Mouse (Mus musculus) lung, postnatal 25 days (tissue): ENCODE data around the gene Arid5b.

Source experiments
- DNase-seq: peaks from one replicate; pipeline ENCODE4 v3.0.0; 2022; ENCODE audit warnings: low spot score

Arid5b gene

DNA sequence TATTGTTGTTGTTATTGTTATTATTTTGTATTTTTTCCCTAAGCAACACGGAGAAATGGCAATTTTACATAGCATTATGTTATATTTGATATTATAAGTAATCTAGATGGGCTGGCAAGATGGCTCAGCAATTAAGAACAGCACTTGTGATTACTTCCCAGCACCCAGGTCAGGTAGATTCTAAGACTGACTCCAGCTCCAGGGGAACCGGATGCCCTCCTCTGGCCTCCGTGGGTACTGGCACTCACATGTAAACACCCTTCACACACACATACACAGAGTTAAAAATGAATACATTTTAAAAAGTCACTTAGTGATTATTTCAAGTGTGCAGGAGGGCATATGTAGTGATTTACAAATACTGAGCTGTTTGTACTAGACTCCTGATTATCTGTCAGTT is 190.8 kb downstream of the Arid5b start:
- no peak for DNase-seq

DNA sequence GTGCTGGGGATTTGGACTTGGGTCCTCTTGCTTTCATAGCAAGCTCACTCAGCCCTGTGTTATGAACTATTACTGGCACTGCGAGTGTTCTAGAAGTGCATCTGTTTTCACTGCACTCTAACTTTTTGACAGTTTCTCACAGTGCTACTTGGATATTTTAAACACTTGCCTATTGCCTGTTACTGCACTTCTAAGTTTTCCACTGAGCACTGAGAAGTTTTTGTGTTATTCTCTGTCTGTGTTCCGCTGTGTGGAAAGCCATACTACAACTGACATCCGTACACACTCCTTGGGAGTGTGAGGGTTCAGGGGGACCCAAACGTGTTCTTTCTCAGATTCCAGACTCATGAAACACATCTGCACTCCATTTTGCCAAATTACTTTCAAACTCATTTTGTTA is 191.6 kb downstream of the Arid5b start:
- DNase-seq: no peak

DNA sequence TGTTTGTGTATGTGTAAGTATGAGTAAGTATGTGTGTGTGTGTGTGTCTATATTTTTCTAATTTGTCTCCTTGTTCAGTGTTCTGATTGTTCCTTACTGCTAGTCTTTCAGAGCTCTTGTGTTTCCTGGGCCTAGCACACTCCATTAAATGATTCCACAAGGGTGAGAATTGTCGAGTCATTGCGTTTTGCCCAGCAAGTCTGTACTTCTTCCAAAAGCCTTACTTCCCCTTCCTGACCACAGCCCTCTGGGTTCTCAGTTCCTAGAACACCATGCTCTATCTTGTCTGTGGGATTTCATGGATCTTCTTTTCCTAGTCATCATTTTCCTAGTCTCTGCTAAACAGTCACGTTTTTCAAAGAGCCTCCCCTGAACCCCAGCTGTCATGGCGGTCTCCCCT is 193.0 kb downstream of the Arid5b start:
- no peak for DNase-seq

DNA sequence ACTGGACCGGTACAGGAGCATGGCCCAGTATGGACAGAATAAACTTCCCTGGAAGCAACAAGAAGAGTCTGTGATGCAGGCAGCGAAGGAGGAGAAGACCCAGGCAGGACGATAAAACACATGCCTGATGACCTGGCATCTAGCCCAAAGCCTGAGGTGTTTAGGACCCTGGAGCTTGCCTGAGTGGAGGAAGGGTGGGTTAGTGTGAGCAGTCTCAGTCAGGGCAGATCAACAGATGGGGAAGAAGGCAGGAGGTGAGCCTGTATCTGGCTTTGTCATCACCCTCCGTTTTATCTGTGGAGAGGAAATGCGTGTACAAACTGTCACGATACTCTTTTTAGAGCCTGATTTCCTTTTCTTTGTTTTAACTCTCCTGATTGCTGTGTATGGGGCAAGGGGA is 196.8 kb downstream of the Arid5b start:
- DNase-seq: no peak

DNA sequence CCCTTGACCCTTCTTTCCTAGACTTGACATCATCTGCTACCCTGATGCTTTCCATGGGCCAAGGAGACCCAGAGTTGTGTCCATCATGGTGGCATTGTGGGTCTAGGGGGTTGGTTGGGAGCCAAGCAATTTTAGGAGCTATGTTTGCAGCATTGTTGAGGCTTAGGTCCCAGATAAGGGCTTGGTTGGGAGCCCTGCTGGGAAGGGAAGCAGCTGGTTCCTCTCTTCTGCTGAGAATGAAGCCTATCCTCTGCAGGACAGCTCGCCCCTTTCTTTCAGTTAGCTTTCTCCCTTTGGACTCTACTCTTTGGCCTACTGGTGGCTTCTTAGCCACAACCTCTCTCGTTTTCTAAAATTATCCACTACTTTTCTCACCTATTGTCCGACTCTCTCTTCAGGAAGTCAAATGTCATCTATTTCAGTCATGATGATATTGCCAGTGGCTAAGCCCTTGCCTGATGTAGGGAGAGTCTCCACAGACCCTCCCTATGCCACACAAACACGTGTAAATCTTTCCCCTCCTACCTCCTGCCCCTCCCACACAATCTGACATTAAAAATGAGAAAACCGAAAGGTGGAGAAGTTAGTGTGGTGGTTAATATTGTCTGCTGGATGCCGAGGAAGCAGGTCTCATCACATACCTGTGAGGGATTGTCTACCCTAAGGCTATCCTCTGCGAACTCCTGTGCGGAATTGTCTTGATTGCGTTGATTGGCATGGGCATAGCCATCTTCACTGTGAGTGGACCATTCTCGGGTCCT is 198.4 kb downstream of the Arid5b start:
- no peak for DNase-seq

DNA sequence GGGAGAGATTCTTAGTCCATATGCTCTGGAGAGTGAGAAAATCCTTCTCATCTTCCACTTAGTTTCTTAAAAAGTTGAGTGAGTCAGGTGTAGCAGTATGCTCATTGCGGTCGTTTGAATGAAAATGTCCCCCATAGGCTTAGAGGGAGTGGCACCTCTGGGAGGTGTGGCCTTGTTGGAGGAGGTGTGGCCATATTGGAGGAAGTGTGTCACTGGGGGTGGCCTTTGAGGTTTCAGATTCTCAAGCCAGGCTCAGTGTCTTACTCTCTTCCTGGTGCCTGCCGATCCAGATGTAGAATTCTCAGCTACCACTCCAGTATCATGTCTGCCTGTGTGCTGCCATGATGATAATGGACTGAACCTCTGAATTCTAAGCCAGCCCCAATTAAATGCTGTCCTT is 199.8 kb downstream of the Arid5b start:
- DNase-seq: no peak

DNA sequence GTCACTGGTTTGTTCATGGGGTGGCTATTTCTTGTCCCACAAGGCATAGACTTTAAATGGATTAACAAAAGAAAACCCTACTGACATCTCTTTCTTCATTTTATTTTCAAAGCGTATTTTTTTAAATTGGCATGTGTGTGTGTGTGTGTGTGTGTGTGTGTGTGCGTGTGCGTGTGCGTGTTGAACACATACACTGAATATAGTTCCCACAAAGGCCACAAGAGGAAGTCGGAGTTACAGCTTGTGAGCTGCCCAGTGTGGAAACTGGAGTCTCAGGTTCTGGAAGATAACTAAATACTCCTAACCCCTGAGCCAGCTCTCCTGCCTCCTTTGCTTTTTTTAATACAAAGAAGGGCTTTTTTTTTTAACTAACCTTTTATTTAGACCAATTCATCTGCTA is 203.4 kb downstream of the Arid5b start:
- DNase-seq: no peak

DNA sequence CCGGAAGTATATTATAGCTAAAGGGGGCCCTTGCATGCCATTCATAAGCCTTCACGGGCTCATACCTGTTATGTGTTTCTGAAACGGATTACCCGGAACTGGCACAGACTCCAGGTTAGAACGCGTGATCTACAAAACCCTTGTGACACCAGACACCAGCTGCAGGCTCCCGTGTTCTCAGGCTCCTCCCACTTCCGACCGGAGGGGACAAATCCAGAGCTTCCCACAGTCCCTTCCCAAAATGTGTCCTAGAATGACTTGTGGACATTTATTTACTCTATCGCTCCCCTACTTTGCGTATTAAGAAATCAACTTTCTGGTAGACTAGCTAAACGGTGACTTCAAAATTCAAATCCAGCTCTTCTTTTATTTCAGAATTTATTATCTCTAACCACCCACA is 204.2 kb downstream of the Arid5b start:
- no peak for DNase-seq

DNA sequence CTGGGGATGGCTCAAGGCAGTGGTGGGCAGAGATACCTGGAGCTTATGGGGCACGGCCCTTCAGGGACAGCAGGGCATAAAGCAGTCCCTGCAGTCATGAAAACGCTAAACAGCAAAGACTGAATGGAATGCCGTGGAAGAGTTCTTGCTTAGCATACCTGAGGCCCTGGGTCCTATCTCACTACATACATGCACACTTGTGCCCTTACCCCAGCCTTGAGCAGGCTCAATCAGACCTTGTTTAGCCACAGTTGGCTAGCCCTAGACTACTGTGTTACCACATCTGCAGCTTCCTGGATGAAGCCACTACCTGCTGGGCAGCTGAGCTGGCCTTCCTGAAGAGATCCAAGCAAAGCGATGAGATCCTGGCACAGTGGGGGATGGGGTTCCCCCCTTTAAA is 205.9 kb downstream of the Arid5b start:
- DNase-seq: no peak

DNA sequence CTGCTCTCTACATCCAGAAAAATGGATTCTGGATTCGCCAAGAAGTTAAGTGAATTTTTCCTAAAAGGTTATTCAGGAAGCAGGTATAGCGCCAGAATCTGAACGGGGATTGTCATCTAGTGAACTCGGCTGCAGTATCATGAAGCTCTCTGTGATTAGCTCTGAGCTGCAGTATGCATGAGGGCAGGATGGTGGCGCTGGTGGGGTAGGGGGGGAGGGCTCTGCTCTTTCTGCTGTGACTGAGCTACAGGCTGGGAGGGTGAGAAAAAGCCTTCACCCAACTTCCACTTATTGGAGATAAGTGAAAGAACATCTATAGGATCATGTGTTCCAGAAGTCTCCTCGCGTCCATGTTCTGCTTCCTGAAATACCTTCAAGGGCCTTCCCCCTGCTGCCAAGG is 207.5 kb downstream of the Arid5b start:
- no peak for DNase-seq

DNA sequence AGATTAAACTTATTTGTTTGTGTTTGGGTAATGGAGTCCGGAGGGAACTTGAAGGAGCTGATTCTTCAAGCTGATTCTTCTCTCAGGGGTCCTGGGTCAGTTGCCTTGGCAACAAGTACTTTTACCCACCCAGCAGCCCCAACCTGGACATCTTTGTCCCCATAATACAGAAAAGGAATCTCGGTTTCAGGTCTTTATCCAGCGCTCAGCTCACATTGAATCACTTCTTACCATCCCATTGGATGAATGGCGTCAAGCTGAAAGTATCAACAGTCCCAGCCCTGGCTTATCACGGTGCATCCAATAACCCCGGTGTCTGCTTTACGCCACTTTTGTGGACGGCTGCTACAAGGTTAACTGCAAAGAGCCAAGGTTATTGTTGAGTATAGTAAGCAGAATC is 210.1 kb downstream of the Arid5b start:
- no peak for DNase-seq

DNA sequence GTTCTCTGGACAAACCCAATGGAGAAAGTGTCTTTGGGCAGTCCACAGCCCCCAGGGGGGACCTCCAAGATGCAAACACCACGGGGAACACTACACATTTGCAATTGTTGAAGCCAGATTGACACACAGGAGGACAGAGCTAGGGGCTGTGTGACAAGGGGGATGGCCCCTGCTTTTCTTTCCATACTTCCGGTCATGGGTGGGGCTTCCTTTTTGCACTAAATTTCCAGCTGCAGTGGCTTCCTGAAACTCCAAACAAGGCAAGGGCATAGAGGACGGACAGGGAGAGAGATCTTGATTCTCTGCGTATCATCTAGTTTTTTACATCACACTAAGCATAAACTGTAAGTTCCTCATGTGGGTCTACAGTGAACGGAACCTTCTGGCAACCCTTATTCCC is 210.6 kb downstream of the Arid5b start:
- no peak for DNase-seq

DNA sequence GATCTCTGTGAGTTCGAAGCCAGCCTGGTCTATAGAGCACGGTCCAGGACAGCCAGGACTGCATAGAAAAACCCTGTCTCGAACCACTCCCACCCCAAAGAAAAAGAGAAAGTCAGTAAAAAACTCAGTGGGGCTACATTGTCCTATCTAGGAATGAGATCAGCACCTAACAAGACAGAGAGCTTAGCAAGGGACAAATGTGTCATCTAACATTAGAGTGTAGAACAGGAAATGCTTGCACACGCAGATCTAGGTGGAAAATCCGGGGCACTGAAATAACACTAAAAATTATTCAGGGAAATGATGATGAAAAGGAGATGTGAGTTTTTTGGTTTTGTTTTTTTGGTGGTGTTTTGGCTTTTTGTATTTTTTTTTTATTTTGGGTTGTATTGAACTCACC is 212.4 kb downstream of the Arid5b start:
- no peak for DNase-seq

DNA sequence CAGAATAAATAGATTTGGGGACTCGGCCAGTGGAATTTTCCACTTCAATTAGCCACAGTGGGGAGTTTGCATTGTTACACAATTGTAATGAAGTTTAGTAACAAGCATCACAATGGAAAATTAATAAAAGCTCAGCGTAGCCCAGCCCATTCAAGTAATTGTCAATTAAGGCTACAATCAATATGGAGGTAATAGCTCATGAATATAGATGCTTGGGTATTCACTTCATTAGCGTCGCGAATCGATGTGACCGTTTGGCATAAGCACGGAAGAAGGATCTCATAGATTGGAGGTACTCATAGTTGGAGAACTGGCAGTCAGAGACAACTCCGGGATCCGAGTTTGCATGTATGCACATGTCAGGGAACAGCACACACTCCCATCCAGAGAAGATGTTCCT is 214.0 kb downstream of the Arid5b start:
- DNase-seq: no peak

DNA sequence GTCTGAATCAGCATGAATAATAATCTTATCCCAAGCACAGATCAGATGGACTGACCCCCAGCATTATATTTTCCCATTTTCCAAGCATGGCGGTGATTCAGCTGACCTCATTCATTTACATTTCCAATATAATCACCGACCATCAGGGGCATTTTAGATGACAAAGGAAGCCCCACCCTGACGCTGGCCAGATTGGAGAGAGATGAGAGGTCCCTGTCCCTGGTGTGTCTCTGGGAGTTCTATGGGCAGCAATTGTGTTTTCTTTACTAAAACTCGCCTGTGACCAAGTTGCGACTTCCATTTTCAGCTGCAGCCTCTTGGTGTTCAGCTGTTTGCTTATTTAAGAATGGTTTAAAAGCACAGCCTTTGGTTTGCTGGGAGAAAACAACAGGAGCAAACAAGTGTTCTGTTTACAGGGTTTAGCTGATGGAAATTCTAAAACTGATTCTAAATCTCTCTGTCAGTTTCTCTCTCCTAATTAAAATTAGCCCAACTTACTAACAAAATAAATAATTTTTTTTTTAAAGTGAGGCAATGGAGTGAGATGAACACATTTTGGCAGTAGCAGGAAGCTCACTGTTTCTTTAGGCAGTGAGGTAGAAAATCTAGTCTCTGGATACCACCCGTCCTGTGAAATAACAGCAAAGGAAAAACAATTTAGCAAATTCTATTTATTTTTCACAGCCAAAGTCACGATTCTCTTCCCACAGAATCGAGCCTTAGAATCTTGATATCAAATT is 214.6 kb downstream of the Arid5b start:
- DNase-seq: no peak

DNA sequence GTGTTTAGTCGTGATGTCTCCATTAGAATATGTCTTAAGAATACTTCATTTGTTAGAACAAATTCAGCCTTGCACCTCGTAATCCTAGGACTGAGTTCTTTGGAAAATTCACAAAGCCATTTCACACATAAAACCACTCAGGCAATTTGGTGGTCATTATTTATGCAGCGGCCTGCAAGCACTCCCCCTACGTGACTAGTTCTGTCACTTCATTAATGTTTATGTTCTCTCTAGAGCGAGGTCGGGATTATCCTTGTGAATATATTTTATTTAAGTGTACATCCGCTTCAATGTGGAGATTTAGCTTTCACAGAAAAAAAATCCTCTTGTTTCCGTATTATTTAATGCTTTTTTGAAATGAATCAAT is 217.3 kb downstream of the Arid5b start:
- DNase-seq: no peak

DNA sequence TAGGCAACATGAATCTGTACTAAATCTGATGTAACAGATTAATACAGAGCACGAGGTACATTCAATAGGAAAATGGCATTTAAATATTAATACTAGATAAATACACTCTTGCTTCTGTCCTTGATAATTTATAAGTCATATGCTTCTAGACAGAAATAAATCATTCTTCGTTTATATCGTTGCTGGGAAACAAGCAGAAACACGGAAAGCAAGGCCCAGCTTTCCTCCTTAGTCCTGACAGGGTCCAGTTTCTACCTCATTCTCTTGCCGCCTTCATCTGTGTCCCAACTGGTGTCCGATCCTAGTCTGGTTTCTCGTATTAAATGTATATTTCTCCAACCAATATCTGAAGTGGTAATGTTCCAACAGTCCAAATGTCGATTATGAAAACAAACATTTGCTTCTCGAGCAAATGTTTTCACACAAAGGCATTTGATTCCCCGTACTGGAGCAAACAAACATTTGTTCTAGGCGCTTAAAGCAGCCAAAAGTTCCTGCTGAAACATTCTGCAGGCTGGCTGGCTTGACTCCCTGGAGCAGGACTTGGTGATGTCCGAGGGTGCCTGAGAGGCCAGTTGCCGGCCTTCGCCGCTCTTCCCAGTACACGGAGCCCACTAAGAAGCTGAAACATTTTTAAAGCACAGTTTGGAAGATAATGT is 217.8 kb downstream of the Arid5b start:
- peak; percentile 57 for DNase-seq

DNA sequence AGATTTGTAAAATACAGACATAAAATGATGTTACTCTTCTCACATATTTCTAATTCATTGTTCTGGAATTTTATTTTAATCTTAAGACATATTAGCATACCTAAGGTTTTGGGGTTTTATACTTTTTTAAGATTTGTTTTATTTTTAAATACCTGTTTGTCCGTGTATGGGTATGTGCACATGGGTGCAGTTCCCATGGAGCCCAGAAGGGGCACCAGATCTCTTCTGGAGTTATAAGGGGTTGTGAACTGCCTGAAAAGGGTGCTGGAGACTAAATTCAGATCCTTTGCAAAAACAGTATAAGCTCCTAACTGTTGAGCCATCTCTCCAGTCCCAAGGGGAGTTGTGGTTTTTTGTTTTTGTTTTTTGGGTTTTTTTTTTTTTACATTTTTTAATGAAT is 220.2 kb downstream of the Arid5b start:
- DNase-seq: no peak

DNA sequence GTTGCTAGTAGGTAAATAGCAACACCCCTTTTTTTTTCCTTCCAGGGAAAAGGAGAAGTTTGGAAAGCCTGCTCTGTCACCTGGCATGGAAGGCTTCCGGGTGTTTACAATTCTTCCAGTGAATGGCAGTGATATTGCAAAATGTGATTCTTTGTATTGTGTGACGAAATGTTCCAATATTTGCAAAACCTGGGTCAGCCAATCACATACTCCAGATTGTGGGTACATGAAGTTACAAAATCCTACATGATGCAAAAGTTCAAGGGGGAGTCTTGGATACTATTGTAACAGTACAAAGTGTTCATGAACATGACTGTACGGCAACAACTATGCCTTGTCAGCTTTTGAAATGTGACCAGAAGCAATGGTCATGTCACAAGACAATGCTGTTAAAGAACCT is 220.7 kb downstream of the Arid5b start:
- DNase-seq: peak; percentile 89

DNA sequence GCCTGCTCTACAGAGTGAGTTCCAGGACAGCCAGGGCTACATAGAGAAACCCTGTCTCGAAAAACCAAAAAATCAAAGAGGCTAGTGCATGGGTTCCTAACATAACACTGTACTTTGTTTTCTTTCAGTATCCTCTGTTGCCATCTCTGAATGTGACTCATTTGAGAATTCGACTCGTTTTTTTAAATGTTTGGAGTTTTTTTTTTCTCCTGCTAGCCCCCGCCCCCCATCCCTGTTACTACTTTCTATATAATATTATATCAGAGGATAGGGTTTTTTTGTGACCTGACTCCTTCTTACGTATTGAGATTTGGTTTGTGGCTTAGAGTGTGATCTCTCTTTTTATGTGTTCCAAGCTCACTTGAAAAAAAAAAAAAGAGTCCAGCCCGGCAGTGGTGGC is 223.8 kb downstream of the Arid5b start:
- DNase-seq: no peak

DNA sequence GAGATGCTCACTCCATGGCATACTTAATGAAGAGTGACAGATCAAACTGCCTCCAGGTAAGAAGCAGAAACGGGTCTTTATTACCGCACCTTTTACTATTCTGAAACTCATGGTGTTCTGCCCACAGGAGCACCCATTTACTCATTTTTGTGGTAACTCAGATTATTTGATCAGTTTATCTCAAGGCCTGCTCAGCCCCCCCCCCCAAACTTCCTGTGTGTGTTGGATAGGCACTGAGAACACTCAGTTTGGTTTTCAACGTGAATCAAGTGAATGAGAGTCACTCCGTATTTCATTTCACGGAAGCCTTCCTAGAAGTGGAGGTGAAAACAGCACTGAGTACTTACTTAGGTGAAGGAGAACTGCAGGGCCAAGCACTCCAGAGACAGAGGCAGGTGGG is 224.4 kb downstream of the Arid5b start:
- no peak for DNase-seq

DNA sequence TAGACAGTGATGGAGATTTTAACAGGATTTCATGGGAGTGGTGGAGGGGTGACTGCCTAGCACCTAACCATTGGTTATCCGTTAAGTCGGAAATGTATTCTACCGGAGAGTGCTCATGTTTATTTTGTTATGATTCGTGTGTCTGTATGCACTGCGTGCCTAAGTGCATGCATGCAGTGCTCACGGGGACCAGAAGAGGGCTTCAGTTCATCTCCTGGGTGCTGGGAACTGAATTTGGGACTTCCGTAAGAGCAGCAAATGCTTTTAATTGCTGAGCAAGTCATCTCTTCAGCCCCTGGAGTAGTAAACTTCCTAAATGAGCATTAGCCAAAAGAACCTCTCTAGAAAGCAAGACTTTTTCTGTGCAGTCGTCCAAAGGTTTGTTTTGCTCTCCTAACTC is 226.2 kb downstream of the Arid5b start:
- no peak for DNase-seq

DNA sequence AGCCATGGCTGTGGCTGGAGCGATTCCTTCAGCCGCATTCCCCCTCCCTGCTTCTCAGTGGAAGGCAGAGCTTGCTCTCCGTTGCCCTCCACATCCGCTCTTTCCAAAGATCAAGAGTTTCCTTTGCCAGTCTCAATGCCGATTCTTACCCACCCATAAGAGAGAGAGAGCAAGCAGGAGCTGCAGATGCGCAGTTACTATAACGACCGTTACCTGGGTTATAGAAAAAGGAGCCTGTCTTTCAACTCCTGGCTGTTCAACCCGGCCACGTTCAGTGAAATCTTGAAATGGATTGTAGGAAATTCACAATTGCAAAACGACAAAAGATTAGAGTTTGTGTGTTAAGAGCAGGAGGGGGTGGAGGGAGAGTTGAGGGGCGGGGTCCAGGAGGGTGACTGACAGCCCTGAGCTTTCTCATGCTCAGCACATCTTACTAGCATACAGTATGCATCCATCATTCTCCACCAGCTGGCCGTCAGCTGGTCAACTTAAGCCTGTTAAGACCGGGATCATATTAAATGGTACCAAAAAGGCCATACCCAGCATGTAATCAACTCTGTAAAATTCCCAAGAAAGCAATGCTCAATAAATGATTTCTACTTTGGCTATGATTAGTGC is 227.1 kb downstream of the Arid5b start:
- no peak for DNase-seq
